Mouse (Mus musculus) brain, embryonic 14.5 days (tissue): ENCODE measurements around the gene Bnc1.

Source experiments
- CTCF ChIP-seq: fragments of 200-500 bp; IDR thresholded peaks from 2 replicates; pipeline ENCODE4 v1.5.1; 2012; ENCODE audit warnings: inconsistent platforms, mild to moderate bottlenecking, moderate library complexity, borderline replicate concordance; ENCODE audit not compliant: insufficient read depth, insufficient read length; ENCODE audit errors: extremely low read depth
- POLR2A ChIP-seq: fragments of 200-500 bp; IDR thresholded peaks from 2 replicates; pipeline ENCODE4 v1.6.1; 2012; ENCODE audit warnings: mild to moderate bottlenecking, inconsistent platforms, borderline replicate concordance; ENCODE audit not compliant: poor library complexity, insufficient read depth, insufficient read length, severe bottlenecking; ENCODE audit errors: extremely low read depth

- no peak for TF ChIP-seq CTCF
- TF ChIP-seq POLR2A = no peak
Observed at GRCm38 (mm10) chr7:82033347-82033746, 41.3 kb upstream of the Bnc1 start.
